Mouse (Mus musculus): ENCODE data around the gene Ascc1.

GRCm38 (mm10) chr10:60096302-60096701 is 93.7 kb downstream of the Ascc1 start:
- TF ChIP-seq EP300 (IDR thresholded peaks at IDR 0.05; ENCODE audit: low read depth) (no peak), CTCF (IDR thresholded peaks at IDR 0.05; ENCODE audit: low read depth) (no peak)

All from liver, postnatal 0 days (tissue).